Mouse (Mus musculus) leukemia stem cell, adult 10-12 weeks (primary cell): ENCODE measurements around the gene Il31ra. TPM values are rescaled to one million over a fixed set of nuclear protein-coding genes. Genes with fewer than 3 reads are reported as not detected.

ENCODE experiments used
- polyA plus RNA-seq: library from polyadenylated mRNA; stranded (reverse); fragments of >175 nt; gene quantifications from 2 replicates; pipeline ENCODE4 v1.2.3, GENCODE M21; 2012; ENCODE audit warnings: low replicate concordance

Il31ra gene
- polyA plus RNA-seq: not detected in 2 replicates

DNA sequence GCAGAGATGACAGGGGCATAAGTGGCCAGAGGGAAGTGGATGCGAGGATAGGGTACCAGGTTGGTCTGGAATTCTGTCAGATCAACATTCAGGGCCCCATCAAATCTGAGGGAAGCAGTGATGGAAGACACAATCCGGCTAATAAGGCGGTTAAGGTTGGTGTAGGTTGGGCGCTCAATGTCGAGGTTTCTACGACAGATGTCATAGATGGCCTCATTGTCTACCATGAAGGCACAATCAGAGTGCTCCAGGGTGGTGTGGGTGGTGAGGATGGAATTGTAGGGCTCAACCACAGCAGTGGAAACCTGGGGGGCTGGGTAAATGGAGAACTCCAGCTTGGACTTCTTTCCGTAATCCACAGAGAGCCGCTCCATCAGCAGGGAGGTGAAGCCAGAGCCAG lies at the start of gene Il31ra:
TSS of gene Il31ra (minus strand) at position 101 of the 400 bp plus-strand sequence.

Other genes starting within 250 kb of the Il31ra start
- gene Il6st, start 130.3 kb downstream of the Il31ra start, polyA plus RNA-seq: 0.72 and 1.8 TPM in 2 replicates
- gene Ddx4, start 58.1 kb upstream of the Il31ra start, polyA plus RNA-seq: not detected in 2 replicates
- gene Slc38a9, start 66.4 kb upstream of the Il31ra start, polyA plus RNA-seq: 2.5 and 4.1 TPM in 2 replicates
- 36.3 and 39.7 TPM in 2 replicates for gene Plpp1, start 206.4 kb upstream of the Il31ra start, polyA plus RNA-seq